Mouse (Mus musculus) midbrain, embryonic 16.5 days (tissue): ENCODE measurements around the gene Pgghg. TPM values are rescaled to one million over a fixed set of nuclear protein-coding genes. Genes with fewer than 3 reads are reported as not detected.

ENCODE experiments used
- ATAC-seq: fragments of 200-750 bp; cut with Nextera tagmentation; 2 replicates; pipeline ENCODE4 v1.8.0; 2017; ENCODE audit warnings: moderate TSS enrichment
- H3K27ac ChIP-seq: fragments of 300-500 bp; sonication (generic); 2 replicates; pipeline ENCODE4 v1.5.1; 2014; ENCODE audit warnings: mild to moderate bottlenecking, low read length, mixed read lengths
- H3K27me3 ChIP-seq: fragments of 300-500 bp; sonication (generic); 2 replicates; pipeline ENCODE4 v1.6.1; 2014; ENCODE audit warnings: low read depth, low read length, mixed read lengths; ENCODE audit not compliant: control insufficient read depth, insufficient read depth
- H3K36me3 ChIP-seq: fragments of 300-500 bp; sonication (generic); 2 replicates; pipeline ENCODE4 v1.6.1; 2014; ENCODE audit warnings: mild to moderate bottlenecking, low read length, moderate library complexity, mixed read lengths; ENCODE audit not compliant: control insufficient read depth, insufficient read depth
- H3K4me1 ChIP-seq: fragments of 300-500 bp; sonication (generic); 2 replicates; pipeline ENCODE4 v1.6.1; 2014; ENCODE audit warnings: mild to moderate bottlenecking, low read length, mixed read lengths; ENCODE audit not compliant: control insufficient read depth, insufficient read depth
- H3K4me2 ChIP-seq: fragments of 300-500 bp; sonication (generic); 2 replicates; pipeline ENCODE4 v1.6.1; 2014; ENCODE audit warnings: mild to moderate bottlenecking, low read length, mixed read lengths
- H3K4me3 ChIP-seq: fragments of 300-500 bp; sonication (generic); 2 replicates; pipeline ENCODE4 v1.5.1; 2014; ENCODE audit warnings: low read depth, mild to moderate bottlenecking, low read length, moderate library complexity, mixed read lengths
- H3K9ac ChIP-seq: fragments of 300-500 bp; sonication (generic); 2 replicates; pipeline ENCODE4 v1.6.1; 2014; ENCODE audit warnings: low read depth, low read length, mixed read lengths
- H3K9me3 ChIP-seq: fragments of 300-500 bp; sonication (generic); replicated peaks from 2 replicates; pipeline ENCODE4 v1.6.1; 2014; ENCODE audit warnings: mild to moderate bottlenecking, low read length, mixed read lengths; ENCODE audit not compliant: control insufficient read depth, poor library complexity, severe bottlenecking
- WGBS: fragments of 180-500 bp; shearing (Covaris S2); extraction: QIAGEN DNeasy Blood & Tissue Kit; methylation state at CpG from one replicate; pipeline ENCODE4 v1.1.7; 2014; 5-methylcytosine and 5-hydroxymethylcytosine counted together
- polyA plus RNA-seq: library from polyadenylated mRNA; unstranded; fragments of >200 nt; fragmentation: Nextera tagmentation; extraction: Ambion mirVana; gene quantifications from 2 replicates; pipeline ENCODE4 v1.2.1, GENCODE M21; 2015

Gene Pgghg
- polyA plus RNA-seq, result 5.4 and 6.3 TPM in 2 replicates

DNA sequence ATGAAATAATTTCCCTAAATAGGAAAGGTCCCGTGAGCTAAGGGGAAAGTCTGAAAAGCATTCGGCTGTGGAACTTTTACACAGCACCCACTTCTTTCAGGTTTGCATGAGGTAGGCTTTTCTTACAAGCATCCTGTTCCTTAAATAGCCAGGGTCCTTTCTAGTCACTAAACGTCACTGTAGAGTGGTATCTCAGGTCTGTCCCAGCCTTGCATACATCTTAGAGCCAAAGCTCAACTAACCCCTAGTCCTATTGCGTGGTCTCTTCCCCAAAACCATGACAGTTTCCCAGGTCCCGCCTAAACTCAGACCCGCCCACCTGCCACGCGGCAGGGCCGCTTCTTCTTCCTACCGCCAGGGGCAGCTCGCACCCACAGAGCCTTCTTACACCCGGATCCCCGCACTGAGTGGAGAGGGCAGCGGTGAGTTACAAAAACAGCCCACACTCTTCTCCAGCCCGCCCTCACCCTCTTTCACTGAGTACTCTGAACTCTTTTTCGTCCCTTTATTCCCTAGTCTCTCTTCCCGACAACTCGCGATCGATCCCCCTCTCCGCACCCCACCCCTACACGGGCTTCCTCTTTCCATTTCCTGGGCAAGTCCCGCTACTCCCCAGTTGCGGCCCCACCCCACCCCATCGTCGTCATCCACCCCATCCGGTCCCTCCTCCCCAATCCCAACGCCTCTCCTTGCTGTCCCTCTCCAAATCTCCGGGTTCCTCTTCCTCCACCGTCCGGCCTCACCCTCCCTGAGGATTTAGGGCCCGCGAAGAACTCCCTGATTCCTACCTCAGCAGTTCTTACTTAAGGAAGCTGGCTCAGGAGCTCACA, at the start of gene Pgghg:
Pgghg (plus strand) TSS at position 170 of the 830 bp plus-strand sequence.
- Histone ChIP-seq H3K9me3 (no peaks in the 10 kb centered on the region), H3K27me3 (no peaks in the 10 kb centered on the region), H3K4me1 (no peaks in the 10 kb centered on the region), H3K9ac (peak within 1 kb of the TSS; percentile 63), H3K27ac (0 out of 2 replicates have a peak within 1 kb of the TSS, but pooled peaks have one; percentile 2), H3K4me2 (peak within 1 kb of the TSS; percentile 48), H3K36me3 (no peaks in the 10 kb centered on the region), H3K4me3 (peak within 1 kb of the TSS; percentile 35)
- 4% methylated on average over 33 of the region's 33 CpGs for WGBS
- peak; percentile 88 for ATAC-seq

DNA sequence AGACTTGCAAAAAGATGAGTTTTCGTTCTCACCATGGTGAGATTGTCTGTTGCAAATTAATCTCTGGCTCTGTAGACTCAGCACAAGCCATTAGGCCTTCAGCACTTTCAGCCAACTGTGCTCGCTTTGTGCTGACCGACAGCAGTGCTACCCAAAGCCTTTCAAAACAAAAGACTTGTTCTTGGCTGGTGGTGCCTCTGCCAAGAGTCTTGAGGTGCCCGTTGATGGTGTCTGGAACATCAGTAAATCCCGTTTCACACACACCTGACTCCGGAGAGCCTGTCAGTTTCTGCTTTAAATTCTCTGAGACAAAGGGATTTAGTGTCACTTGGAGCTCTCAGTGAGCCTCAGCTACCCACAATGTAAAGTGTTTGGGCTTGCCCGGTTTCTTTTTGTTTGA, 47.2 kb upstream of the Pgghg start:
- no peak overlapping the region for H3K27ac ChIP-seq
- H3K4me2 ChIP-seq, result no peak overlapping the region
- no peak overlapping the region for H3K9ac ChIP-seq
- ATAC-seq, result no peak
- H3K27me3 ChIP-seq, result no peaks in the 10 kb centered on the region
- no peaks in the 10 kb centered on the region for H3K9me3 ChIP-seq
- 89% methylated on average over 7 of the region's 7 CpGs for WGBS
- peaks cover 42% of the 10 kb centered on the region for H3K36me3 ChIP-seq
- no peaks in the 10 kb centered on the region for H3K4me1 ChIP-seq
- no peak overlapping the region for H3K4me3 ChIP-seq

DNA sequence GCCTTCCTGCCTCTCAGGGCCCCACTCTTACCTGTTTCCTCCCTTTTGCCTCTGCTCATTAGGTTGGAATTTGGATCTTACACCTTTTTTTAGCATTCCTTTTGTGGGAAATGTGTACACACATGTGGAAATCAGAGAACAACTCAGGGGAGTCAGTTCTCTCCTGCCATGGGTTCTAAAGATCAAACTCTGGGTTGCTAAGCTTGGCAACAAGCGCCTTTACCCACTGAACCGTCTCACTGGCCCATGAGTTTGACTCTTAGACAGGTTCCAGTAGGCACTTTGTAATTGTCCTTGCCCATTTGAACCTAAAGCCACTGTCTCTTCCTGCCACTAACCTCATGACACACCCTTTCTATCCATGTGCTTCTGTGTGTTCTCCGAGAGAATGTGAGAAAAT, 46.6 kb upstream of the Pgghg start:
- ATAC-seq, result no peak
- no peak overlapping the region for H3K9ac ChIP-seq
- H3K27me3 ChIP-seq, result no peaks in the 10 kb centered on the region
- WGBS, result 94% methylated on average over 3 of the region's 3 CpGs
- H3K4me2 ChIP-seq, result no peak overlapping the region
- H3K4me1 ChIP-seq, result no peaks in the 10 kb centered on the region
- H3K27ac ChIP-seq, result no peak overlapping the region
- H3K36me3 ChIP-seq, result peaks cover 43% of the 10 kb centered on the region
- no peaks in the 10 kb centered on the region for H3K9me3 ChIP-seq
- H3K4me3 ChIP-seq, result no peak overlapping the region

DNA sequence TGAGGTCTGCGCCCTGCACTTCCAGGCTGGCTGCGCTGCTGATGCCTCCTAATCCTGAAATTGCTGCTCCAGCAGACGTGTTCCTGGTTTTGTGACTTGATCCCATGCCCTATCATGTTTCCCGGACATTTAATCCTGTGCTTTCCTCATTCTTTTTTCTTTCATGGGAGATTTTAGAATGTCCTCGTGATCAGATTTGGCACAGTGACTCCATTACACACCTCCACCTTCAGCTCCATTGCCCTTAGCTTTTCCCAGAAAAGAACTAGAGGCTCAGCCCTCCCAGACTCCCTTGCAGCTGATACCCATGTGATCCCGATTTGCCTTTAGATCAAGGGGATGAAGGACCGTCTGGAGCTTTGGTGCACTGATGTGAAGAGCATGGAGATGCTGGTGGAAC, 43.3 kb upstream of the Pgghg start:
- H3K36me3 ChIP-seq, result peaks cover 30% of the 10 kb centered on the region
- no peak for ATAC-seq
- no peak overlapping the region for H3K27ac ChIP-seq
- no peaks in the 10 kb centered on the region for H3K27me3 ChIP-seq
- no peaks in the 10 kb centered on the region for H3K9me3 ChIP-seq
- no peak overlapping the region for H3K9ac ChIP-seq
- WGBS, result 92% methylated on average over 7 of the region's 7 CpGs
- no peak overlapping the region for H3K4me3 ChIP-seq
- H3K4me1 ChIP-seq, result no peaks in the 10 kb centered on the region
- no peak overlapping the region for H3K4me2 ChIP-seq

DNA sequence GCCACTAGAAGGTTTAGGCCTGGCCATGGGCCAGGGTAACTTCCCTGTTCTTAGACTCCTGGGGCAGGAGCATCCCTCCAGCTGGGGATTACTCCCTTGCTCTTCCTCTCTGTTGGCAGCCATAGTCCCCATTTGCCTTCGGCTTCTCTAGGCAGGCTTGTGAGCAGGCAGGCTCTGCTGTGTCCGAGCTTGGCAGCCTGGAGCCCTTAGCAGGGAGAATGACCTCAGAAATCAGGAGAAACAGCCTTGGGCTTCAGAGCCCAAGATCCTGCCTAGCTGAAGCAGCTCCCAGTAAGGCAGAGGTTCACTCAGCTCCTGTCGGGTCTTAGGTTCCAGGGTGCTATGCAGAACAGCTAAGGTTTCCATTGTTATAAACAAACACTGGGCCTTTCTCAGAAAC, 42.1 kb upstream of the Pgghg start:
- no peak for ATAC-seq
- Histone ChIP-seq H3K4me1 (no peaks in the 10 kb centered on the region), H3K27ac (no peak overlapping the region), H3K27me3 (no peaks in the 10 kb centered on the region), H3K9me3 (no peaks in the 10 kb centered on the region), H3K36me3 (peaks cover 30% of the 10 kb centered on the region), H3K4me3 (no peak overlapping the region), H3K9ac (no peak overlapping the region), H3K4me2 (no peak overlapping the region)
- WGBS, result 83% methylated on average over 3 of the region's 3 CpGs

DNA sequence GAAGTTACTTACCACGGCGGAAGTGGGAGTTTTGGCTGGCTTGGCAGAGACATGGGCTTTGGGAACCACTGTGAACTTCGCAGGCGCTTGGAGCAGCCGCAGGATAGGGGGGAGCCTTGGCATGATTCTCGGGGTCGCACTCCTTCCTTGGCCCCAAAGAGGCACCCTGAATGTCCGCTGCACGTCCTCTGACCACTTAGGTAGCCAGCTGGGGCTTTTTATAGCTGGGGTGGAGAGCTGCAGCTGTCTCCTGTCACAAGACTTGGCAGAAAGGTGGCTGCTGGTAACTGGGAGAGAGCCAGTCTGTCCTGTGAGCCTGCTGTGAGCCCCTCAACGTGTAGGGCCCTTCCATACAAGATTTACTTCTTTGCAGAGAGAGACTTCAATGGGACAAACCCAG, 41.0 kb upstream of the Pgghg start, which contains the start of gene Cox8b:
Cox8b (minus strand) TSS at position 227 of the 400 bp plus-strand sequence.
- 82% methylated on average over 10 of the region's 10 CpGs for WGBS

DNA sequence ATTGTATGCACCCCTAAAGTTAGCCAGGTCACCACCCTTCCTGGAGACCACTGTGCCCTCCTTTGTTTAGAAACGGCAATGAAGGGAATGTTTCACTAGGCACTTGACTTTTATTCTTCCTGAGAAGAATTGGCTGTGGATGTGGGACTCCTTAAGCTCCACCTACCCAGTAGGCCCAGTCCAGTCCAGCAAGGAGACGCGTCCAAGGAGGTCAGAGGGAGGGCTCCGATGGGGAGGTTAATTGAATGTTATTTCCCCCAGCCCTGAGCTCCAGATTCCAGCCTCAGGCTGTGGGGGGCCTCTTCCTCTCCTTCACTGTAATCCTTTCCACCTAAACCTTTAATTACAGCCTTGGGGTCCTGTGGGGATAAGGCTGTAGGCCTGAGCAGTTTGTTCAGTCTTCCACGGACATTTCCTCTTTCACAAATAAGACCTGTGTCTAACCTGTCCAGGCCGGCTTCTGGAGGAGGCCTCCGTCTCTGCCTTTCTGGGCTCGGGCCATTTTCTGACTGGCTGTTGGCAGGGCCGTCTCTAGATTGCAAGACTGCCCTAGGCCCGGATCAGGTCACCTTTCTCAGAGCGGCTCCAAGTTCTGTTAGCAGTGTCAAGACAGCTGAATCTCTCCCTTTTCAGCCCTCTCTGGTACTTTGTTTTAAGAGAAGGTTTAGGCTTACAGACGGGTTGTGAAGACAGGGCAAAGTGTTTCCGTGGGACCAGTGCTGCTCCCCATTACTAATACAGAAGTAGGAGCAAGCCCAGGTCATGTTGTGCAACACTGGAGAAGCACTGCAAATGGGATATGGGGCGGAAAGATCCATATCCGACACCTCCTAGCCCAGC, 38.9 kb upstream of the Pgghg start:
- Histone ChIP-seq H3K9ac (peak overlapping the region; percentile 25; the same call in 1 of the 2 replicates), H3K4me2 (no peak overlapping the region), H3K27ac (no peak overlapping the region), H3K9me3 (no peaks in the 10 kb centered on the region), H3K4me3 (no peak overlapping the region), H3K36me3 (peaks cover 17% of the 10 kb centered on the region), H3K4me1 (no peaks in the 10 kb centered on the region), H3K27me3 (no peaks in the 10 kb centered on the region)
- 75% methylated on average over 15 of the region's 15 CpGs for WGBS
- no peak for ATAC-seq

More for the DNA sequence above, 41.0 kb upstream of the Pgghg start, which contains the start of gene Cox8b:
- Histone ChIP-seq H3K4me1 (no peaks in the 10 kb centered on the region), H3K27me3 (no peaks in the 10 kb centered on the region), H3K9me3 (no peaks in the 10 kb centered on the region), H3K9ac (no peak within 1 kb of the TSS), H3K36me3 (peaks cover 27% of the 10 kb centered on the region), H3K4me3 (no peak within 1 kb of the TSS), H3K4me2 (no peak within 1 kb of the TSS), H3K27ac (no peak within 1 kb of the TSS)
- no peak for ATAC-seq

DNA sequence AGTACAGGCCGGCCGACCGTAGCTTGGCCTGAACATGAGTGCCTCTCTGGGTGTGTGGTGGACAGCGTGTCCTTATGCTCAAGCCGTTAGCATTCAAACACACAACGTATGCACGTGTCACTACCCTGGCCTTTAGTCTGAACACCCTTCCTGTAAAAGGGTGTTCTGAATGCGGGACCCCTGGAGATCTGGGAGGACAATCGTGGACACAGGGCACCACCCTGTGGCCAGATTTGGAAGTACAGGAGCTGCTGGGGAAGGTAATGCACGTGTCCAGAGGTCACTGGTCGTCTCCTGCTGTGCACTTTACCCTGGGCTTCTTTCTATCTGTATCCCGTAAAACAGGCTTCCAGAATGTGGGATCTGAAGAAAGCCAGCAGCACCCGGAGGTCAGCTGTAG, 38.0 kb upstream of the Pgghg start:
- ATAC-seq, result peak; percentile 51; the same call in 1 of the 2 replicates
- H3K4me1 ChIP-seq, result no peaks in the 10 kb centered on the region
- no peak overlapping the region for H3K27ac ChIP-seq
- H3K9ac ChIP-seq, result no peak overlapping the region
- no peaks in the 10 kb centered on the region for H3K27me3 ChIP-seq
- H3K9me3 ChIP-seq, result no peaks in the 10 kb centered on the region
- H3K4me2 ChIP-seq, result no peak overlapping the region
- WGBS, result 22% methylated on average over 13 of the region's 13 CpGs
- no peak overlapping the region for H3K4me3 ChIP-seq
- peaks cover 11% of the 10 kb centered on the region for H3K36me3 ChIP-seq
